Mouse (Mus musculus): ENCODE measurements at regions not wholly inside any gene's neighbourhood (a gene's known extent, or its start where the extent isn't known, plus 50 kb on each side); places are given as distances from the start of the nearest gene placed in this dataset.

DNA sequence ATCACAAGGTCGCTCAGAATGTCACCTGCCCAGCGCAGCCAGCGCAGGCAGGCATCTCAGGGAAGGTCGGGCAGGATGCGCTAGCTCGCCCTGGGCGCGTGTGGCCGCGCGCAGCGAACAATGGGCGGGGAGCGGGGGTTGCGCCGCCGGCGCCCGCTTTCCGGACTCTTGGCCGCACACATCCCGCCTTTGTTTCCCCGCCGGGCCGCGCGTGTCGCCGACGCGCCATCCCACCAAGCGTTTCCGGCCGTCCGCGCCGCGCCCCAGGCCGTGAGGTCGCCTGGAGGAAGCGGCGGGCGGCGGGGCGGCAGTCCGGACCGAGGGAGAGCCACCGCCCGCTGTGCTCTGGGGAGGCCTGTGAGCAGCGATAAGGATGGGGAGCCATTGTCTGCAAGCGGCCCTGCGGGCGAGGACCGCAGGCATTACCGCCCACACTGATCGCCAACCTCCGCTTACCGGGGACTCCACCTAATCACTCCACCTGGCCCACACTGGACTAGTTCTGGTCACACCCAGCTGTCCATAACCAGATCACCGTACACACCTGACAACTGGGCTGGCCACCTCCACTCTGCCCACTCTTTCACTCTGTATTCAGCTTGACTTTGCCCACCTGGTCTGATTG is 354.3 kb upstream of the Gm10295 start:
- TF ChIP-seq CTCF (IDR thresholded peaks at IDR 0.05; ENCODE audit: insufficient read depth, low read depth, low read length) = no peak
- TF ChIP-seq POLR2A (IDR thresholded peaks at IDR 0.05; ENCODE audit: insufficient read depth, low read depth, low read length) = no peak

Measured in olfactory bulb, adult 2 months (tissue).